Mouse (Mus musculus) adipocyte (in vitro differentiated cells): ENCODE results near the gene Lats1.
A peak's percentile ranks its signal among the peaks of the same experiment; 100 is the strongest.
"Not testable (repeated sequence)": the region's sequence is repeated elsewhere in the genome, so short reads cannot be mapped to it uniquely, and the experiment has no call there.

Experiments used
- DNase-seq: peaks from one replicate; pipeline ENCODE4 v3.0.0-alpha.2; 2016; ENCODE audit warnings: low spot score

Gene Lats1

GRCm38 (mm10) chr10:7726501-7726812, 45.4 kb downstream of the Lats1 start:
- DNase-seq, result peak; percentile 22

GRCm38 (mm10) chr10:7727011-7727410, 46.0 kb downstream of the Lats1 start:
- DNase-seq, result peak; percentile 66

- no peak for DNase-seq
Observed at GRCm38 (mm10) chr10:7731582-7731981, 50.6 kb downstream of the Lats1 start.

GRCm38 (mm10) chr10:7737122-7737521, 56.1 kb downstream of the Lats1 start:
- DNase-seq, result no peak

- no peak for DNase-seq
Observed at GRCm38 (mm10) chr10:7737914-7738313, 56.9 kb downstream of the Lats1 start.

- DNase-seq, result not testable (repeated sequence)
Observed at GRCm38 (mm10) chr10:7745528-7745927, 64.5 kb downstream of the Lats1 start.

GRCm38 (mm10) chr10:7748752-7749151, 67.7 kb downstream of the Lats1 start:
- no peak for DNase-seq

- DNase-seq, result no peak
Observed at GRCm38 (mm10) chr10:7757544-7757943, 76.5 kb downstream of the Lats1 start.
